Mouse (Mus musculus): ENCODE results near the gene Tomm40.

Tomm40 gene

GRCm38 (mm10) chr7:19745971-19746370 is 30.7 kb upstream of the Tomm40 start:
- peak; percentile 52 to 71 for DNase-seq (ENCODE audit: inconsistent age in 2 of 2, low spot score in 1 of 2)

GRCm38 (mm10) chr7:19744590-19745385 is 29.6 kb upstream of the Tomm40 start:
- DNase-seq (ENCODE audit: inconsistent age in 2 of 2, low spot score in 1 of 2): peak; percentile 89 to 91

GRCm38 (mm10) chr7:19743791-19744190 is 28.6 kb upstream of the Tomm40 start:
- DNase-seq (ENCODE audit: inconsistent age in 2 of 2, low spot score in 1 of 2): peak; percentile 42 to 72

- no peak for DNase-seq (ENCODE audit: inconsistent age in 2 of 2, low spot score in 1 of 2)
Observed at GRCm38 (mm10) chr7:19742468-19742867, 27.2 kb upstream of the Tomm40 start.

- peak; percentile 53 to 67 for DNase-seq (ENCODE audit: inconsistent age in 2 of 2, low spot score in 1 of 2)
Observed at GRCm38 (mm10) chr7:19741329-19742031, 26.2 kb upstream of the Tomm40 start.

- peak; percentile 54 to 59 for DNase-seq (ENCODE audit: inconsistent age in 2 of 2, low spot score in 1 of 2)
Observed at GRCm38 (mm10) chr7:19740269-19740668, 25.0 kb upstream of the Tomm40 start.

- peak in 1 of 2 experiments; percentile 46 for DNase-seq (ENCODE audit: inconsistent age in 2 of 2, low spot score in 1 of 2)
Observed at GRCm38 (mm10) chr7:19738771-19739170, 23.5 kb upstream of the Tomm40 start.

- DNase-seq (ENCODE audit: inconsistent age in 2 of 2, low spot score in 1 of 2): no peak
Observed at GRCm38 (mm10) chr7:19736389-19737057, 21.3 kb upstream of the Tomm40 start.

GRCm38 (mm10) chr7:19734178-19734666 is 19.0 kb upstream of the Tomm40 start:
- DNase-seq (ENCODE audit: inconsistent age in 2 of 2, low spot score in 1 of 2): peak in 1 of 2 experiments; percentile 69

- DNase-seq (ENCODE audit: inconsistent age in 2 of 2, low spot score in 1 of 2): no peak
Observed at GRCm38 (mm10) chr7:19726541-19726940, 11.3 kb upstream of the Tomm40 start.

- DNase-seq (ENCODE audit: inconsistent age in 2 of 2, low spot score in 1 of 2): no peak
Observed at GRCm38 (mm10) chr7:19724167-19724566, 8.9 kb upstream of the Tomm40 start.

GRCm38 (mm10) chr7:19722754-19723195 is 7.5 kb upstream of the Tomm40 start:
- DNase-seq (ENCODE audit: inconsistent age in 2 of 2, low spot score in 1 of 2): peak; percentile 75 to 85

GRCm38 (mm10) chr7:19719200-19719599 is 4.0 kb upstream of the Tomm40 start:
- DNase-seq (ENCODE audit: inconsistent age in 2 of 2, low spot score in 1 of 2): no peak

GRCm38 (mm10) chr7:19718297-19718952 is 3.2 kb upstream of the Tomm40 start:
- DNase-seq (ENCODE audit: inconsistent age in 2 of 2, low spot score in 1 of 2): peak in 1 of 2 experiments; percentile 69

- DNase-seq (ENCODE audit: inconsistent age in 2 of 2, low spot score in 1 of 2): no peak
Observed at GRCm38 (mm10) chr7:19717346-19717745, 2.1 kb upstream of the Tomm40 start.

- DNase-seq (ENCODE audit: inconsistent age in 2 of 2, low spot score in 1 of 2): peak in 1 of 2 experiments; percentile 60
Observed at GRCm38 (mm10) chr7:19716822-19717221, 1.6 kb upstream of the Tomm40 start.

GRCm38 (mm10) chr7:19716055-19716682 is 931 bp upstream of the Tomm40 start:
- no peak for DNase-seq (ENCODE audit: inconsistent age in 2 of 2, low spot score in 1 of 2)

GRCm38 (mm10) chr7:19714836-19715235 is 402 bp downstream of the Tomm40 start:
- no peak for DNase-seq (ENCODE audit: inconsistent age in 2 of 2, low spot score in 1 of 2)

GRCm38 (mm10) chr7:19713598-19713997 is 1.6 kb downstream of the Tomm40 start:
- DNase-seq (ENCODE audit: inconsistent age in 2 of 2, low spot score in 1 of 2): peak in 1 of 2 experiments; percentile 46

- peak in 1 of 2 experiments; percentile 76 for DNase-seq (ENCODE audit: inconsistent age in 2 of 2, low spot score in 1 of 2)
Observed at GRCm38 (mm10) chr7:19713196-19713595, 2.0 kb downstream of the Tomm40 start.
